Mouse (Mus musculus) adrenal gland, adult 18-20 months (tissue): ENCODE measurements around the gene Trpc2. TPM values are rescaled to one million over a fixed set of nuclear protein-coding genes. Genes with fewer than 3 reads are reported as not detected.
"Not testable (repeated sequence)": the region's sequence is repeated elsewhere in the genome, so short reads cannot be mapped to it uniquely, and the experiment has no call there.

Source experiments
- DNase-seq, 2 experiments: peaks; one replicate each; pipeline ENCODE4 v3.0.0; 2021 to 2022; ENCODE audit warnings: low spot score in 2 of 2
- long read RNA-seq, 2 experiments: library from polyadenylated mRNA; stranded (forward); transcript quantifications; one replicate each; pipeline ENCODE4 v2.0.0; 2021
- total RNA-seq, 2 experiments: library from RNA; stranded (reverse); gene quantifications; 1 replicate in 1 of 2; 2 replicates in 1 of 2; pipeline ENCODE4 v1.2.3; 2021

The Trpc2 gene
- total RNA-seq: not detected
- long read RNA-seq, experiment 1: 0 reads
- long read RNA-seq, experiment 2: 0 reads

DNA sequence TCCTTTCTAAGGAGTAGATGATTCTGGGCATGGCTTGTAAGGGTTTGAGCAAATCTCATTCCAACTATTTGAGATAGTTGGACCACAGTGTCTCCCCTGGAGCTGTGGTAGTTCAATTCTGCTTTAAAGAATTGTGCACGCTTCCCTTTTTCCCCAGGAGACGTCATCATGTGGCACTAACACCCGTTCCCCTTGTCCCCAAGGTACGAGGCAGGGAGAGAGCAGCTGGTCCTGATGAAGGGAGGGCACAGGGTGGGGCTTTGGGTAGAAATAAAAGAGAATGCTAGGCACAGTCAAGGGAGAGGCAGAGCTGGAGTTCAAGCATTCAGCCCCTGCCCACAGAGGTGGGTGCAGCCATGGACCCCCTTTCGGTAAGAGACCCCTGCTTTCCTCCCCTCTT lies at the start of gene Trpc2:
Trpc2 (plus strand) TSS at position 301 of the 400 bp plus-strand sequence.
- no peak for DNase-seq

DNA sequence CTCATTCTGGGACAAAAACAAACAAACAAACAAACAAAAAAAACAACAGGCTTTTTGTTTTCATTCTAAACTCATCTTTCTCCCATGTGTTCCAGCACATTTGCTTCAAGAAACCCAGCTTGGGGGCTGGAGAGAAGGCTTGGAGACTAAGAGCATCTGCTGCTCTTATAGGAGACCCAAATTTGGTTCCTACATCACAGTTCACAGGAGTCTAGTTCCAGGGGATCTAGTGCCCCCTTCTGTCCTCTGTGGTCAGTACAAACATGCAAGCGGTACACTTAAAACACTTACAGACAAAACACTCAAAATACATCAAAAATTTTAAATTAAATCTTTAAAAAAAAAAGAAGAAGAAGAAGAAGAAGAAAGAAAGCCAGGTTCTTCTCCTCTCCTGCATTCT lies 48.0 kb upstream of the Trpc2 start:
- DNase-seq: no peak

- DNase-seq: no peak
Measured at GRCm38 (mm10) chr7:102035534-102035933, 47.4 kb upstream of the Trpc2 start.

- no peak for DNase-seq
Measured at GRCm38 (mm10) chr7:102037318-102037717, 45.6 kb upstream of the Trpc2 start.

DNA sequence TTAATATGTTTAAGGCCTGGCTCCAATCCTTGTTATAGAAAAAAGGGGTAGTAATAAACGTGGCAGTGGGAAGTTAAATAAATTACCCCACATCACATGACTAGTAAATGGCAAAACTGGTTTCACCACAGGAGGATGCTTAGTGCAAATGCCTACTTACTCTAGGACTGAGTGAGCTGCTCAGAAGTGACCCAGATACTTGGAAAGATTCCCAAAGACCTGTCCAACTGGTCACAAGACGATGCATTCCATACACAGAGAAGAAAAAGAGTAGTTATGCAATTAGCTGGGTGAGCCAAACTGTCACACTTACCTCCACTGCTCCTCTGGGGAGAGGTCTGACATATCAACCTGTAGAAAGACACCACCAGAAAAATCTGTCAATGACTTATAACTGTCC lies 40.6 kb upstream of the Trpc2 start:
- DNase-seq: no peak

- DNase-seq: not testable (repeated sequence)
Measured at GRCm38 (mm10) chr7:102048524-102048923, 34.4 kb upstream of the Trpc2 start.

DNA sequence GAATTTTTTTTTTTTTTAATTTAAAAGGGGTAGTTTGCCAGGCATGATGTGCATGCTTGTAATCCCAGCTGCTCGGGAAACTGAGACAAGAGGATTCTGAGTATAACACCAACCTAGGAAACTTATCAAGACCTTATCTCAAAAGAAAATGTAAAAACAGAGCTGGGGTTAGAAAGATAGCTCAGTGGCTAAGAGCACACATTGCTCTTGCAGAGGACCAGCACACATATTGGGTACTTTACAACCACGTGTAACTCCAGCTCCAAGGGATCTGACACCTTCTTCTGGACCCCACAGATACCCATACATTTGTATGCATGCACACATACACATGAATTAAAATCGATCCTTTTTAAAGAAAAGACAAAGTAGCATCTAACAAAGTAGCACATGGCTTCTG lies 21.6 kb upstream of the Trpc2 start:
- no peak for DNase-seq

- DNase-seq: no peak
Measured at GRCm38 (mm10) chr7:102062203-102062602, 20.7 kb upstream of the Trpc2 start.

DNA sequence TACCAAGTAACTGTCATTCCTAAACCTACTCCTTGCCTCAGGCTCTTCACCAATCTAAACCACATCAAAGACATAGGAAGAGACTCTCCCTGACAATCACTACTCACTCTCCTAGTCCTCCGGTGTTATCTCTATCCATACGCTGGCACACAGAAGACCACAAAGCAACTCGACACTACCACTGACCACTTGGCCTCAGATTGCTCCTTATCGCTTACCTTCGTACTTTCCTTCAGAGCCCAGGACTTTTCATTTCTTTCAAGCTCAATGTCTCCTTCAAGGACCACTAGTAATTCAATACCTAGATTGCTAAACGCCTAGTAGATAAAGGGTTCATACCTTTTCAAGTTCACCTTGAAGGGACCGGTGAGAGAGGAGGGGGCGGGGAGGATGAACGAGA lies 19.0 kb upstream of the Trpc2 start:
- DNase-seq: no peak

DNA sequence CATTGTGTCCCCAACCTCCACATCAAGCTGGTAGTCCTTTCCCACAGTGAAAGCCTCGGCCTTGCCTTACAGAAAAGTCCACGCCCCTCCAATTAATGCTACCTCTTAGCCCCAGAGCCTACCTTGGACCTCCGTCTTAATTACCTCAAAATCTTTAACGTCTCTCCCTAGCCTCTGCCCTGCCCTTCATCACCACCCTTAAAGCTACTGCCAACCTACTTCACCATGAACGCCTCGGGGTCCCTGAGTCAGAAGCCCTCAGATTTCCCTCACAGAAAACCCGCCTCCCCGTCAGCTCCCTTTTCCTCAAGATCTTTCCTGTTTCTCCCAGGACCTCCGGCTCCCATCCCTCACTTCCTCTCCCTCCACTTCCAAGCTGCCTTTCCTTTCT lies 18.3 kb upstream of the Trpc2 start:
- DNase-seq: no peak

- peak; percentile 85 to 86 for DNase-seq
Measured at GRCm38 (mm10) chr7:102065046-102065891, 17.6 kb upstream of the Trpc2 start, which contains the start of the genes Rnf121, Xndc1 and Xntrpc. Rnf121 (minus strand) TSS chr7:102065469. Xndc1 (plus strand) TSS chr7:102065511. Xntrpc (plus strand) TSS chr7:102065713.

DNA sequence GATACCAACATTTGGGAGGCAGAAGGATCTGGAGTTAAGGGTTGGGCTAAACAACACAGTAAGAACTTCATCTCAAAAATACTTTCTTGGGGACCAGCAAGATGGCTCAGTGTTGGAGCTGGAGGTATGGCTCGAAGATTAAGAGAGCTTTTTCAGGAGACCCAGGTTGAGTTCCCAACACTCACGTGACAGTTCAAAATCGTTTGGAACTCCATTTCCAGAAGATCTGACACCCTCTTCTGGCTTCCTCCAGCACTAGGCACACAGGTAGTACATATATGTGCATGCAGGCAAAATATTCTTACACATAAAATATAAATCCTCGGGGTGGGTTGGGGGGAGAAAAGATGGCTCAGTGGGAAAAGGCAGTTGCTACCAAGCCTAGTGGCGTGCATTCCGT lies 16.6 kb upstream of the Trpc2 start:
- no peak for DNase-seq

DNA sequence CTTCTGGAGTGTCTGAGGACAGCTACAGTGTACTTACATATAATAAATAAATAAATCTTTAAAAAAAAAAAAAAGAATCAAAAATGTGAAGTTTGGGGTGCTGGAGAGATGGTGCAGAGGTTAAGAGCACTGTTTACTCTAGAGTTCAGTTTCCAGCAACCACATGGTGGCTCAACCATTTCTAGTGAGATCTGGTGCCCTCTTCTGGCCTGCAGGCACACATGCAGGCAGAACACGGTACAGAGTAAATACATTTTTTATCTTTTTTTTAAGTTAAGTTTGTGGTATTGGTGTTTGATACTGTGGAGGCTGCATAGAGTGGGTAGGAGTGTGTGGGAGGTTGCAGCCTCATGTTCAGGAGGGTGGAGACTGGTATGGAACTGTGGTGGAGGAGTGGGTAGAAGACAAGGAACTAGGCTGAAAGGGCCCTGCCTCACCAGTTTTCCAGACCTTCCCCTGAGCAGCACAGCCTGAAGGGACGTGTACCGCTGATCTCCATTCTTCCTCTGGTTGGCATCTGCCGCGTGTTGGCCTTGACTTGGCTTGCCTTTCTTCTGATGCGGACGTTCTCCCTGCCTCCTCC lies 6.1 kb upstream of the Trpc2 start:
- peak in 1 of 2 experiments; percentile 17 for DNase-seq

GRCm38 (mm10) chr7:102078517-102078916 lies 4.4 kb upstream of the Trpc2 start:
- DNase-seq: peak in 1 of 2 experiments; percentile 29

GRCm38 (mm10) chr7:102080311-102080710 lies 2.6 kb upstream of the Trpc2 start:
- no peak for DNase-seq

DNA sequence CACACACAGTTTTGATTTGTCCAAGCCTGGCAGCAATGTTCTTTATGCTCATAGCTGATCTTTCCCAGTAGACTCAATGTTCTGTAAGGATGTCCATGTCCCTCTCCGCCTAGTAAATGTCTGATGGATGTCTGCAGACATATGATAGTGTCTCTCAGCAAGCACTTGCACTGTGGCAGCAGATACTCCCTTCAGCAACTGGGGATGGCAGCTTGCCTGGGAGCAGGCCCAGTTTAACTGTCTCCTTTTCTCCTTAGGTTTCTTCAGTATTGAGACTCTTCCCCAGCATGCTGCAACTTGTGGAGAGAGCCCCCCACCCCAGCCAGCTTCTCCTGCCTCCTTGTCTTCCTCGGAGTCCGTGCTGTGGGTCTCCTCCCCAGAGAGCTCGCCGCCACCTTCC lies 1.1 kb upstream of the Trpc2 start:
- no peak for DNase-seq

DNA sequence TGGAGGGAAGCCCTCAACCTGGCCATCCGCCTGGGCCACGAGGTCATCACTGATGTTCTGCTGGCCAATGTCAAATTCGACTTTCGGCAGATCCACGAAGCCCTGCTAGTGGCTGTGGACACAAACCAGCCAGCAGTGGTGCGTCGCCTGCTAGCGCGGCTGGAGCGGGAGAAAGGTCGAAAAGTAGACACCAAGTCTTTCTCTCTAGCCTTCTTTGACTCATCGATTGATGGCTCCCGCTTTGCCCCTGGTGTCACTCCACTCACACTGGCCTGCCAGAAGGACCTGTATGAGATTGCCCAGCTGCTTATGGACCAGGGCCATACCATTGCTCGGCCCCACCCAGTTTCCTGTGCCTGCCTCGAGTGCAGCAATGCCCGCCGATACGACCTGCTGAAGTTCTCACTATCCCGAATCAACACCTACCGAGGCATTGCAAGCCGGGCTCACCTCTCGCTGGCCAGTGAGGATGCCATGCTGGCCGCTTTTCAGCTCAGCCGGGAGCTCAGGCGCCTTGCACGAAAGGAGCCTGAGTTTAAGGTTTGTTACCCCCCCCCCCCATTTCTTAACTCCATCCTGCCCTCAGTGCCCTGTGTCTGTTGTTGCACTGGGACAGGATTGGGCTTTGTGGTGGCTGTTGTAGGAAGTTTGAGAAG lies 1.3 kb downstream of the Trpc2 start:
- DNase-seq: no peak

GRCm38 (mm10) chr7:102087336-102087735 lies 4.4 kb downstream of the Trpc2 start:
- DNase-seq: no peak

DNA sequence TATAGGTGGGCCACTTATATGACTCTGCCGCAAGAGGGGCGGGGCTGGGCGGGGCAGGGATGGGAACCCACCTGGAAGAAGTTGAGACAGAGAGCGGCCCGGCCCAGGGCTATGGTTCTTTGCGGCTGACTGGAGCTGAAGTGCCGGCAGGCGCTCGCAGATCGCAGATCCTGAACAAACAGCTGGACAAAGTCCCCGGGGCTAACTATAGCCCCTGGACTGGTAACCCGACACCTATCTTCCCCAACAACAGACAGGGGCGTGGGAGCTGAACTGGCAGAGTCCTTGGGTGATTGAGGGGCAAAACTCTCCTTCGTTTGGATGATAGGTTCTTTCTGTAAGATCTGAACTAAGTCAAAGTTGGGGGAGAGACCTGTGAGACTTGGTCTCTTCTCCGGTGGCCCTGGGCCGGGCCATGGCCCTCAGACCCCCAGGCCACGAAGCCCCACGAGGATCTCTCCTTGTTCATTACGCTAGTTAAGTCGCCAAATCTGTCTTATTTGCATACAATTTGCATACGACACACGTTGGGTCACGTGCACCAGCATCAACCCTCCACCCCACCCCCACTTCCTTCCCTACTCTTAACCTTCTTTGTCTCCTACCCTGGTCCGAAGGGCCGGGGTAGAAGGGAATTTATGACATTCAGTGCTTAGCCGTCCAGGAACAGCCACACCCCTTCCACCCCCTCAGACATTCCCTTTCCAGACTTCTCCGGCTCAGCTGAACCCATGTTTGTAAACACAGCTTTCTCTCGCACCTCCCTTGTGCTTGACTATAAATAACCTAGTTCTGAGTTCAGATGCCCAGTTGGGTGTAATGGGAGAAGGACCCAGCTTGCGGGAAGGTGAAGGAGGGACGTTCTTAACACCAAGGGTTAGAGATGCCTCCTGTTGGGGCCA lies 17.1 kb downstream of the Trpc2 start:
- no peak for DNase-seq

DNA sequence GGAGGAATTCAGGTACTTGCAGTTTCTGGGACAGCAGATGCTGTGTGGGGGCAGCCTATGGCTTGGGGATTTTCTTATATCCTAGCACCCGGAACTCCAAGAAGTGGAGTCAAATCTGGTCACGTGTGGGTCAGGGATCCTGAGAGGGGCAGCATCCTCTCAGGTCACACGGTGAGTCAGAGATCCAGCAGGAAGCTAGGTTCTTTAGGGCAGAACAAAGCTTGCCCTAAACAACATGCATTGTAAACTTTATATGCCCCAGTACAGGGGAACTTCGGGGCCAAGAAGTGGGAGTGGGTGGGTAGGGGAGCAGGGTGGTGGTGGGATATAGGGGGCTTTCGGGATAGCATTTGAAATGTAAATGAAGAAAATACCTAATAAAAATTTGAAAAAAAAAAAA lies 18.0 kb downstream of the Trpc2 start:
- DNase-seq: no peak

DNA sequence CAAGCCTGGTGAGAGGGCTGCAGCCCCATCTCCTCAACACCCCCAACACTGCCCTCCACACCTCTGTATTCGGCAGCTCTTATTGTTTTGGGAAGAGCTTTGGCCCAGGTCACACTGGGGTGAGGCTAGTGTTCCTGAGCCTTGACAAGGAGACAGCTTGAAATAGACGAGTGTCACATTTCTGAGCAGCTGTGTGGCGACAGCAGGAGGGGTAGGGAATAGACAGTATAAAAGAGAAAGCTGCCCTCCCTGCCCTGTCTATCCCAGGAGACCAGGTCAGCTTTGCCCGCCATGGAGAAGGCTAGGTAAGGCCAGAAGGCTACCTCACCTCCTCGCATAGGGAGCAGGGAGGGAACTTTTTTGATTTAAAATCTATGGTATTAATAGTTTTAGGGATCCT lies 18.6 kb downstream of the Trpc2 start, which contains the start of gene Art1:
Art1 (plus strand) TSS at position 257 of the 400 bp plus-strand sequence.
- DNase-seq: no peak
